Mouse (Mus musculus): ENCODE data around the gene Macrod2. TPM values are rescaled to one million over a fixed set of nuclear protein-coding genes. Genes with fewer than 3 reads are reported as not detected.

Macrod2 gene
- polyA plus RNA-seq, 1 experiment from 2014 or later, result 19.9 TPM

DNA sequence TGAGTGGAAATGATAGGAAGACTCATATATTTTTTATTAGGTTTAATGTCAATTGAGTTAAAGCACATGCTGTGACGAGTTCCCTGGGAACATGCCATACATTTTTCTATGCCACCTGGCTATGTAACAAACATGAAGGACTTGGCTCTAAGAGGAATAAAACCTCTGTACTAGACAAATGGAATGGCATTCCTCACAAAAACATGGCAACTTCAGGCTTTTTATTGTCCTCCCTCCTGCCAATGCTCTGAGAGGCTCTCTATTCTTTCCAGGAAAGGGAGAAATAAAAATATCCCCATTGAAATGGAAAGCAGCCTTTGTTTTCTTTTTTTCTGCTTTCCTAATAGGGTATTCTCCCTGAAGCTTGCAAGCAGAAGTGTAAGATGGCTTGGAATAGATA, 1559.7 kb downstream of the Macrod2 start:
- H3K4me1 ChIP-seq (replicated peaks; ENCODE audit: control insufficient read depth, insufficient read depth, low read length), result no peaks in the 10 kb centered on the region
- H3K36me3 ChIP-seq (ENCODE audit: control insufficient read depth, insufficient read depth, low read length), result no peaks in the 10 kb centered on the region
- no peaks in the 10 kb centered on the region for H3K9me3 ChIP-seq (ENCODE audit: control insufficient read depth, low read length)
- 85% methylated on average over 1 of the region's 1 CpGs for WGBS
- no peak for DNase-seq (ENCODE audit: low spot score)
- no peaks in the 10 kb centered on the region for H3K27me3 ChIP-seq (replicated peaks; ENCODE audit: control insufficient read depth, insufficient read depth, low read length)
- ATAC-seq (replicated peaks; ENCODE audit: low FRiP score), result no peak
- no peak overlapping the region for H3K4me2 ChIP-seq
- H3K9ac ChIP-seq (ENCODE audit: low read depth, low read length), result no peak overlapping the region
- no peak overlapping the region for H3K4me3 ChIP-seq (ENCODE audit: low read depth, low read length)
- no peak overlapping the region for H3K27ac ChIP-seq (ENCODE audit: low read depth, low read length)

DNA sequence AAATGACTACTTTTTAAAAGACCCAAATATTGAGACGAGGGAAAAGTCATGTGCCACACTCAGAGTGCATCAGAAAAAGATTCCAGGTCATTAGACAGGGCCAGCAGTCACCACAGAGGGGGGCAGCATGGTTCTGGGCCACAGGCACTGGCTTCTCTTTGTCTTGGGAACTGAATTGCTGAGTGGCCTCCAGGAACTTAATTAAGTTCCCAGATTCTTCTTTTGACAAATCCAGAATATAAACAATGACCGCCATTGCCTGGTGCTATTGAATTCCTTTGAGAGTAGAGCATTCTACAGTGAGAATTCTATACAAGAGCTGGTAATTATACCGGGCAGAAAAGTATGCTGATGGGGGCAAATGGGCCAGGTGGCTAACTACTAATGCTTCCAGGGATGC, 1560.1 kb downstream of the Macrod2 start:
- Histone ChIP-seq H3K9ac (ENCODE audit: low read depth, low read length) (no peak overlapping the region), H3K4me2 (no peak overlapping the region), H3K27me3 (replicated peaks; ENCODE audit: control insufficient read depth, insufficient read depth, low read length) (no peaks in the 10 kb centered on the region), H3K9me3 (ENCODE audit: control insufficient read depth, low read length) (no peaks in the 10 kb centered on the region), H3K36me3 (ENCODE audit: control insufficient read depth, insufficient read depth, low read length) (no peaks in the 10 kb centered on the region), H3K4me3 (ENCODE audit: low read depth, low read length) (no peak overlapping the region), H3K4me1 (replicated peaks; ENCODE audit: control insufficient read depth, insufficient read depth, low read length) (no peaks in the 10 kb centered on the region), H3K27ac (ENCODE audit: low read depth, low read length) (no peak overlapping the region)
- ATAC-seq (replicated peaks; ENCODE audit: low FRiP score), result no peak
- DNase-seq (ENCODE audit: low spot score), result no peak
- 52% methylated on average over 3 of the region's 3 CpGs for WGBS

DNA sequence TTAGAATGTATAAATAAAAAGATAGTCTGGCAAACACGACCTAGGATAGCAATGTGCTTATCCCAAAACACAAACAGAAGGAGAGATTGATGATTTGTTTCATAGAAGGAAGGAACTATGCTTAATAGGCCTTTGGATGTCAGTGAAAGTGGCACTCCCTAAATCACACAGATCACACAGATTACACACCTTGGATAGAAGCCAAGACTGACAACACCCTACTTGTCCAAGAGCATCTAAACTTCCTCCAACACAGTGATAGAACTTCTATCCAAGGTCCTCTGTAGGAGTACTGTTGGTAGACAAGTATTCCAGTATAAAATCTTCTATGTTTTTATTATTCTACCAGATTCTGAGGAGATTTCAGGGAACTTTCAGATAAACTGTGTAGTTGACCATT, 1567.8 kb downstream of the Macrod2 start:
- Histone ChIP-seq H3K4me2 (no peak overlapping the region), H3K27ac (ENCODE audit: low read depth, low read length) (no peak overlapping the region), H3K4me3 (ENCODE audit: low read depth, low read length) (no peak overlapping the region), H3K4me1 (replicated peaks; ENCODE audit: control insufficient read depth, insufficient read depth, low read length) (no peaks in the 10 kb centered on the region), H3K9ac (ENCODE audit: low read depth, low read length) (no peak overlapping the region), H3K27me3 (replicated peaks; ENCODE audit: control insufficient read depth, insufficient read depth, low read length) (no peaks in the 10 kb centered on the region), H3K9me3 (ENCODE audit: control insufficient read depth, low read length) (no peaks in the 10 kb centered on the region), H3K36me3 (ENCODE audit: control insufficient read depth, insufficient read depth, low read length) (no peaks in the 10 kb centered on the region)
- no peak for DNase-seq (ENCODE audit: low spot score)
- no peak for ATAC-seq (replicated peaks; ENCODE audit: low FRiP score)
- WGBS, result 48% methylated on average over 1 of the region's 1 CpGs

DNA sequence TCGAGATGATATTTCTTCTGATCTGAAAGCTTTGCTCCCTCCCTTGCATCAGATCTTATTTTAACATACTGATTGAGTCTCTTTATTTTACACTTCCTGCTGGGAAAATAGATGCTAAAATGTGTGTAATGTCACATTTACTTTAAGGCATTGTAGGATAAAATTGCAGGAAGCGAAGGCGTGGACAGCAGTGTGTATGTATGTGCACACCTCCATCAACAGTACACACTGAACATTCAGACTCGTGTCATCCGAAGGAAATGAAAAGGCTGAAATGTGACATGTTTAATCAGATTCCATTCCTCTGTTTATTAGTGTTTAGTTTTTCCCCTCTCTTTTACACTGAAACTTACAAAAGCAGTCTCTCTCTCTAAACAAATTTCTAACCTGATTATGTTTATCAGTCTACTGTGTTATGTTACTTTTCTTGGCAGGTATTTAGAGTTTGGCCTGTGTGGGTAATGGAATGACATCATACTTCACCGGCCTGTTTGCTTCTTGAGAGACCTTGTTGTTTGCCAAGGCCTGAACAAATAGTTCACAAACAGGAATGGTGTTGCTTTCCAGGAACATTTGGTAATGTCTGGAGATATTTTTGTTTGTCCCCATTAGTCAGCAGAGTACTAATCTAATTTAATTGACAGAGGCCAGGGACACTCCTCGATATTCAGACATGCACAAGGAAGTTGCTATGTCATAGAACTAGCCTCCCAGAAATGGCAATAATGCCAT, 1588.7 kb downstream of the Macrod2 start:
- no peaks in the 10 kb centered on the region for H3K4me1 ChIP-seq (replicated peaks; ENCODE audit: control insufficient read depth, insufficient read depth, low read length)
- H3K9ac ChIP-seq (ENCODE audit: low read depth, low read length), result no peak overlapping the region
- no peaks in the 10 kb centered on the region for H3K27me3 ChIP-seq (replicated peaks; ENCODE audit: control insufficient read depth, insufficient read depth, low read length)
- no peak overlapping the region for H3K4me2 ChIP-seq
- no peak for DNase-seq (ENCODE audit: low spot score)
- H3K27ac ChIP-seq (ENCODE audit: low read depth, low read length), result no peak overlapping the region
- no peak for ATAC-seq (replicated peaks; ENCODE audit: low FRiP score)
- 75% methylated on average over 7 of the region's 7 CpGs for WGBS
- no peak overlapping the region for H3K4me3 ChIP-seq (ENCODE audit: low read depth, low read length)
- H3K9me3 ChIP-seq (ENCODE audit: control insufficient read depth, low read length), result no peaks in the 10 kb centered on the region
- H3K36me3 ChIP-seq (ENCODE audit: control insufficient read depth, insufficient read depth, low read length), result no peaks in the 10 kb centered on the region

DNA sequence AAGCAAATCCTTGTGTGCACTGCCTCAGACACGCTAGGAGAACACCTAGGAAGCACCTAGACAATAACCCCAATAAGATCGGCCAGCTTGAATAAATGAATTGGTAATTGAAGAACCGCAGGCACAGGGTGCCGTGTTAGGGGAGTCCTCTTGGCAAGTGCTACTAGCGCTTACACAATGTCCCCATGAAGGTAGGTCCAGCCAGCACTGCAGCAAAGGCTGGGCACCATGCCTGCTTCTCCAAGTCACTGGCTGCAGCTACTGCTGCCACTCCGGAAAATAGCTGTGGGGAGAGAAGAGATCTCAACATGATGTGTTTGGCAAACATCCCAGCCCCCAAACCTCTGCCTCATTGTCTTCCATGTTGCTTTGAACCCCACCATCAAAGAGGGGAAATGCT, 1603.8 kb downstream of the Macrod2 start:
- Histone ChIP-seq H3K27ac (ENCODE audit: low read depth, low read length) (no peak overlapping the region), H3K36me3 (ENCODE audit: control insufficient read depth, insufficient read depth, low read length) (no peaks in the 10 kb centered on the region), H3K4me2 (no peak overlapping the region), H3K9ac (ENCODE audit: low read depth, low read length) (no peak overlapping the region), H3K4me3 (ENCODE audit: low read depth, low read length) (no peak overlapping the region), H3K27me3 (replicated peaks; ENCODE audit: control insufficient read depth, insufficient read depth, low read length) (no peaks in the 10 kb centered on the region), H3K9me3 (ENCODE audit: control insufficient read depth, low read length) (no peaks in the 10 kb centered on the region), H3K4me1 (replicated peaks; ENCODE audit: control insufficient read depth, insufficient read depth, low read length) (no peaks in the 10 kb centered on the region)
- ATAC-seq (replicated peaks; ENCODE audit: low FRiP score), result no peak
- 89% methylated on average over 6 of the region's 6 CpGs for WGBS
- DNase-seq (ENCODE audit: low spot score), result no peak

DNA sequence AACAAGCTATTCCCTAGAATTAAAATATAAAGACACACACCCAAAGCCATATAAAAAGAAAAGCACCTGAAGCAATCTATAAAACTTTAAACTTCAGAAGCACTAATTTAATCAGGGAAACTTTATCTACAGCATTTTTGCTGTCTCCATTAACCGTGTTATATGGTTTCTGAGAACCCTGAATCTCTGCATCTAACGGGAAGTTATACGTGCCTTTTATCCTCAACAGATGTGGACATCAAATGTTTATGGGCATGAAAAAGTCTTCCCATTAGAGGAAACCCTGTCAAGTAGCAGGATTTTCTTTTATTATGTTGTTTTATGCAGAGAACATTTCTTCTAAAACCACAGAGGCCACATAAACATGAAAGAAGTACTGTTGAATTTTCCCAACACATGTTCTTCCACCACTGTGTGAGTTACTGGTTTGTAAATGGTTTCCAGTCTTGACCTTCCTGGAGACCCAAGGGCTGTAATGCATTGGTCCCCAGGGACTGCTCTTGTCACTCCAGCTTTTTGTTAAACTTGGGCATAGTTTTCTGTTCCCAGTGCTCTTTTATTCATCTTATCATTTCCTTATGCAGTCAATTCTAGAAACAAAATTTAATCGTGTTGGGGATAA, 1629.5 kb downstream of the Macrod2 start:
- H3K9me3 ChIP-seq (ENCODE audit: control insufficient read depth, low read length), result no peaks in the 10 kb centered on the region
- ATAC-seq (replicated peaks; ENCODE audit: low FRiP score) (no peak), DNase-seq (ENCODE audit: low spot score) (no peak)
- 83% methylated on average over 4 of the region's 4 CpGs for WGBS
- H3K4me3 ChIP-seq (ENCODE audit: low read depth, low read length), result no peak overlapping the region
- no peaks in the 10 kb centered on the region for H3K4me1 ChIP-seq (replicated peaks; ENCODE audit: control insufficient read depth, insufficient read depth, low read length)
- H3K9ac ChIP-seq (ENCODE audit: low read depth, low read length), result no peak overlapping the region
- no peak overlapping the region for H3K27ac ChIP-seq (ENCODE audit: low read depth, low read length)
- H3K36me3 ChIP-seq (ENCODE audit: control insufficient read depth, insufficient read depth, low read length), result no peaks in the 10 kb centered on the region
- H3K4me2 ChIP-seq, result no peak overlapping the region
- H3K27me3 ChIP-seq (replicated peaks; ENCODE audit: control insufficient read depth, insufficient read depth, low read length), result no peaks in the 10 kb centered on the region

DNA sequence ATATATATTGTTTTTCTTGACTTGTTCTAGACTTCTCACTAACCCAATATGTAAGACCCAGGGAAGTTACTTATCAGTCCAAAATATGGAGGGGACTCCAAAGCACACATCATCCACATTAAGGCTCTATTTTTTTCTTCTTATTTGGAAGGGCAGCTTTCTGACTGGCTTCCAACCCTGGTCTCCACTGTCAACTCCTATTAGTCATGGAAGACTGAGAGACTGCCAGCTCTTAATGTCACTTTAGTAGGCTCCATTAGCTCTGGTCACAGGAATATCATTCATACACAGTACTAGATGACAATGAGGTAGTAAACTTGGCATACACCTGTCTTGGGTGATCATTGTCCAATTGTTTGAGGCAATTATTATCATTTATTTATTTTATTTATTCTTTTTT, 1631.6 kb downstream of the Macrod2 start:
- ATAC-seq (replicated peaks; ENCODE audit: low FRiP score) (no peak), DNase-seq (ENCODE audit: low spot score) (no peak)
- Histone ChIP-seq H3K27me3 (replicated peaks; ENCODE audit: control insufficient read depth, insufficient read depth, low read length) (no peaks in the 10 kb centered on the region), H3K4me1 (replicated peaks; ENCODE audit: control insufficient read depth, insufficient read depth, low read length) (no peaks in the 10 kb centered on the region), H3K9ac (ENCODE audit: low read depth, low read length) (no peak overlapping the region), H3K36me3 (ENCODE audit: control insufficient read depth, insufficient read depth, low read length) (no peaks in the 10 kb centered on the region), H3K9me3 (ENCODE audit: control insufficient read depth, low read length) (no peaks in the 10 kb centered on the region), H3K4me2 (no peak overlapping the region), H3K27ac (ENCODE audit: low read depth, low read length) (no peak overlapping the region), H3K4me3 (ENCODE audit: low read depth, low read length) (no peak overlapping the region)

DNA sequence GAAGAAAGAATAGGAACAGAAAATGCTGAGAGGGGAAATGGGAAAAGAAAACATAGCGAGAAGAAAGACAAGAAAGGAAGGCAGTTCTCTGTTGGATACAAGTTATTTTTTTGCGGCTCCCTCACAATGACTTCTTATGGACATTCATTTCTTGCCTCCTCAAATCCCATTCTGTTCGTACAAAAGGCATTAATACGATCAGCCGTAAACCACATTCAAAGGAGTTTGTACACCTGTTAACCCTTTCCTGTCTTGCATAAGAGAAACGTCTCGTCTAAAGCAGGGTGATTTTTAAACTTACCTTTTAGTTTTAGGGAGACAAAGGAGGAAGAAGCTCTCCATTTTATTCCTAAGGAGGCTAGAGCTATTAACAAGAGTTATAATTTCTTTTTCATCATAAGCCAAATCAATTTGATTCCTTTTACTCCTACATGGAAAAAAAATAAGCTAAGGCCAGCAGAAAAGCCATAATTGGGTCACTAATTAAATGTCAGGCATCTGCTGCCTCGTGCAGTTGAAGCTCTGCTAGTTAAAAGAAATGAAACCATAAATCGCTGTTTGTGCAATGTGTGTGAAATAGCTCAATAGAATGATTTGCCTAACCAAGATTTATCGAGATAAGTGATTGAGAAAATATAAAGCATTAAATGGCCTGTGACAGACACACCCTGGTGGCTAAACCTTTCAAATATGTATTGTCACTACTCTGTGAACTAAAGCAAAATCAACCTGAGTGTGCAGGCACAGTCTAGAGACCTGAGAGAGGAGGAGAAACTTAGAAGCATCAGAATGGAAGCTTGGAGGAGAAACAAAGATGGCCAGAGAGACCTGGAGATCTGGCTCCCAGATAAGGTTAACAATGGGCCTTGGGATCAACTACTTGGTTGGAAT, 1635.9 kb downstream of the Macrod2 start:
- H3K36me3 ChIP-seq (ENCODE audit: control insufficient read depth, insufficient read depth, low read length), result no peaks in the 10 kb centered on the region
- WGBS, result 73% methylated on average over 10 of the region's 10 CpGs
- DNase-seq (ENCODE audit: low spot score), result no peak
- no peak for ATAC-seq (replicated peaks; ENCODE audit: low FRiP score)
- H3K9me3 ChIP-seq (ENCODE audit: control insufficient read depth, low read length), result no peaks in the 10 kb centered on the region
- H3K4me1 ChIP-seq (replicated peaks; ENCODE audit: control insufficient read depth, insufficient read depth, low read length), result no peaks in the 10 kb centered on the region
- no peak overlapping the region for H3K4me3 ChIP-seq (ENCODE audit: low read depth, low read length)
- H3K4me2 ChIP-seq, result no peak overlapping the region
- no peak overlapping the region for H3K9ac ChIP-seq (ENCODE audit: low read depth, low read length)
- no peak overlapping the region for H3K27ac ChIP-seq (ENCODE audit: low read depth, low read length)
- no peaks in the 10 kb centered on the region for H3K27me3 ChIP-seq (replicated peaks; ENCODE audit: control insufficient read depth, insufficient read depth, low read length)
